Mouse (Mus musculus) cerebellum, adult 2 months (tissue): Measurements from ENCODE around the gene Gimap5.

Experiments used
- CTCF ChIP-seq: fragments of 200-500 bp; IDR thresholded peaks from 2 replicates; pipeline ENCODE4 v1.5.1; 2011; ENCODE audit warnings: low read depth, mild to moderate bottlenecking, control low read depth, low read length, moderate library complexity, borderline replicate concordance; ENCODE audit not compliant: insufficient read depth
- POLR2A ChIP-seq: fragments of 200-500 bp; IDR thresholded peaks from 2 replicates; pipeline ENCODE4 v1.6.1; 2011; ENCODE audit warnings: low read length, control low read depth, borderline replicate concordance; ENCODE audit not compliant: insufficient read depth

DNA sequence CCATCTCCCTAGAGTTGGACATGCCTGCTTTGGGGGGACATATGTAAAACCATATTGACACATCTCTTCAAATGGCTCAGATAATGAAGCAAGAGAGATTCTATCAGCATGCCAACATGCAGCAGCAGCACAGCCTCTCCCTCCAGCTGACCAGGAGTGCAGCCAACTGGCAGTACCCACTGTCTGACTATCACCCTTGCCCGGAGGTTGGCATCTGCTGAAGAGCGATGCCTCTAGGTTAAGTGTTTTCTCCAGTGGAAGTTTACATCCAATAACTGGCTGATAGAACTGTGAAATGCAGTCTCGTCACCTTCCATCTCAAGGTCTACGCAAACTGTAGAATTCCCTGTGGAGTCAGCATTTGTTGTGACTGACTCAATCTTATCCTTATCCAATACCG is 8.3 kb upstream of the Gimap5 start:
- TF ChIP-seq CTCF, result no peak
- TF ChIP-seq POLR2A, result no peak
